ENCODE assay signal across 9 mouse cellular contexts in genomic region chr1:156781971-156782850, GRCm38 (mm10). TPM values are rescaled to one million over a fixed set of nuclear protein-coding genes. Genes with fewer than 3 reads are reported as not detected.
A peak's percentile ranks its signal among the peaks of the same experiment; 100 is the strongest.
DNase-seq lines count a peak whose midpoint lies in the region; ATAC-seq and TF ChIP-seq lines count a peak whose summit lies in the region.
"Had no signal": no experiment of that assay in that cellular context is flagged by ENCODE, and none has a peak within 500 bp of the region (broad histone marks: within the 10 kb centered on the region; RNA-seq: fewer than 3 reads in every experiment).

No protein-coding gene starts in this region.

- no peak for ATAC-seq in forebrain, embryonic 16.5 days
- peak; percentile 36; the same call in 1 of the 2 replicates for ATAC-seq in lung, embryonic 16.5 days (ENCODE audit: low read depth)
- ATAC-seq in lung, postnatal 0 days: no peak
- ATAC-seq in limb, embryonic 12.5 days (ENCODE audit: insufficient number of reproducible peaks, insufficient read depth, low FRiP score, low TSS enrichment, low read depth): no peak
- 0 out of 2 replicates have a peak, but pooled peaks have one; percentile 18 for ATAC-seq in stomach, postnatal 0 days (ENCODE audit: low FRiP score, low TSS enrichment)

- no peak overlapping the region for H3K9ac ChIP-seq in forebrain, embryonic 16.5 days (replicated peaks; ENCODE audit: low read depth, low read length)
- no peak overlapping the region for H3K9ac ChIP-seq in lung, embryonic 16.5 days (ENCODE audit: low read length)
- no peak overlapping the region for H3K9ac ChIP-seq in lung, postnatal 0 days (replicated peaks; ENCODE audit: low read depth)
- peak overlapping the region; percentile 34; the same call in 1 of the 2 replicates for H3K9ac ChIP-seq in limb, embryonic 12.5 days (replicated peaks)
- no peak overlapping the region for H3K9ac ChIP-seq in stomach, postnatal 0 days (ENCODE audit: low read length)
- H3K9ac ChIP-seq: liver, embryonic 14.5 days had no signal

- no peak overlapping the region for H3K4me2 ChIP-seq in forebrain, embryonic 16.5 days (ENCODE audit: low read length)
- no peak overlapping the region for H3K4me2 ChIP-seq in lung, embryonic 16.5 days (ENCODE audit: low read depth, low read length)
- no peak overlapping the region for H3K4me2 ChIP-seq in lung, postnatal 0 days (replicated peaks; ENCODE audit: low read depth, low read length)
- H3K4me2 ChIP-seq in limb, embryonic 12.5 days: no peak overlapping the region
- no peak overlapping the region; the same call in 1 of the 2 replicates for H3K4me2 ChIP-seq in stomach, postnatal 0 days (replicated peaks; ENCODE audit: low read depth)

- no peak for TF ChIP-seq EP300 in lung, postnatal 0 days (IDR thresholded peaks at IDR 0.05)
- TF ChIP-seq EP300 in stomach, postnatal 0 days (optimal IDR thresholded peaks at IDR 0.05): no peak

- H3K4me1 ChIP-seq in forebrain, embryonic 10.5 days: peaks cover 64% of the 10 kb centered on the region
- H3K4me1 ChIP-seq in forebrain, embryonic 16.5 days (replicated peaks; ENCODE audit: control insufficient read depth, insufficient read depth, low read length): peaks cover 29% of the 10 kb centered on the region
- peaks cover 11% of the 10 kb centered on the region for H3K4me1 ChIP-seq in lung, embryonic 16.5 days (replicated peaks; ENCODE audit: control insufficient read depth, insufficient read depth, low read length)
- no peaks in the 10 kb centered on the region for H3K4me1 ChIP-seq in lung, postnatal 0 days (ENCODE audit: insufficient read depth, low read depth, low read length)
- peaks cover 60% of the 10 kb centered on the region for H3K4me1 ChIP-seq in limb, embryonic 12.5 days (replicated peaks)
- H3K4me1 ChIP-seq in stomach, postnatal 0 days (replicated peaks; ENCODE audit: control insufficient read depth, insufficient read depth): no peaks in the 10 kb centered on the region

- no peaks in the 10 kb centered on the region for H3K36me3 ChIP-seq in forebrain, embryonic 10.5 days (replicated peaks)
- no peaks in the 10 kb centered on the region for H3K36me3 ChIP-seq in forebrain, embryonic 16.5 days (ENCODE audit: control insufficient read depth, insufficient read depth)
- no peaks in the 10 kb centered on the region for H3K36me3 ChIP-seq in lung, embryonic 16.5 days (ENCODE audit: control insufficient read depth, insufficient read depth, low read length)
- no peaks in the 10 kb centered on the region for H3K36me3 ChIP-seq in lung, postnatal 0 days (ENCODE audit: insufficient read depth, low read length)
- H3K36me3 ChIP-seq in limb, embryonic 12.5 days: no peaks in the 10 kb centered on the region
- no peaks in the 10 kb centered on the region for H3K36me3 ChIP-seq in stomach, postnatal 0 days (ENCODE audit: control insufficient read depth, insufficient read depth, low read length)

- no peak for DNase-seq in forebrain, embryonic 10.5 days (ENCODE audit: extremely low spot score, low spot score)
- no peak for DNase-seq in lung, postnatal 0 days (ENCODE audit: low spot score)
- DNase-seq in stomach, postnatal 0 days (ENCODE audit: low spot score): no peak
- DNase-seq in right cerebral cortex, adult 2 months (ENCODE audit: low spot score in 2 of 2): no peak
- DNase-seq in adrenal gland, postnatal 36 days: no peak

- no peak overlapping the region for H3K4me3 ChIP-seq in forebrain, embryonic 10.5 days
- H3K4me3 ChIP-seq in forebrain, embryonic 16.5 days (replicated peaks; ENCODE audit: low read length): no peak overlapping the region
- no peak overlapping the region for H3K4me3 ChIP-seq in lung, embryonic 16.5 days (ENCODE audit: low read length)
- H3K4me3 ChIP-seq in lung, postnatal 0 days (ENCODE audit: low read depth, low read length): no peak overlapping the region
- H3K4me3 ChIP-seq in limb, embryonic 12.5 days (replicated peaks): no peak overlapping the region
- H3K4me3 ChIP-seq in stomach, postnatal 0 days (ENCODE audit: low read depth, low read length): no peak overlapping the region

- H3K9me3 ChIP-seq in forebrain, embryonic 10.5 days: no peaks in the 10 kb centered on the region
- no peaks in the 10 kb centered on the region for H3K9me3 ChIP-seq in forebrain, embryonic 16.5 days (ENCODE audit: control insufficient read depth, low read length)
- H3K9me3 ChIP-seq in lung, embryonic 16.5 days (ENCODE audit: control insufficient read depth, low read length): no peaks in the 10 kb centered on the region
- H3K9me3 ChIP-seq in lung, postnatal 0 days (ENCODE audit: low read length): no peaks in the 10 kb centered on the region
- no peaks in the 10 kb centered on the region for H3K9me3 ChIP-seq in limb, embryonic 12.5 days
- no peaks in the 10 kb centered on the region for H3K9me3 ChIP-seq in stomach, postnatal 0 days (ENCODE audit: control insufficient read depth, low read length)

- peaks cover 84% of the 10 kb centered on the region for H3K27me3 ChIP-seq in forebrain, embryonic 10.5 days (ENCODE audit: poor library complexity, severe bottlenecking)
- H3K27me3 ChIP-seq in forebrain, embryonic 16.5 days (replicated peaks; ENCODE audit: control insufficient read depth, insufficient read depth, low read length): no peaks in the 10 kb centered on the region
- H3K27me3 ChIP-seq in lung, embryonic 16.5 days (ENCODE audit: control insufficient read depth, insufficient read depth, low read depth, low read length): no peaks in the 10 kb centered on the region
- no peaks in the 10 kb centered on the region for H3K27me3 ChIP-seq in lung, postnatal 0 days (replicated peaks; ENCODE audit: insufficient read depth, low read length)
- 0 out of 2 replicates have a peak, but pooled peaks cover 3% of the 10 kb centered on the region for H3K27me3 ChIP-seq in limb, embryonic 12.5 days
- no peaks in the 10 kb centered on the region for H3K27me3 ChIP-seq in stomach, postnatal 0 days (ENCODE audit: control insufficient read depth, insufficient read depth, low read length)

- TF ChIP-seq CTCF in lung, postnatal 0 days (IDR thresholded peaks at IDR 0.05): no peak
- no peak for TF ChIP-seq CTCF in stomach, postnatal 0 days (IDR thresholded peaks at IDR 0.05; ENCODE audit: low read depth)

- 31% methylated on average over 14 of the region's 14 CpGs for WGBS in forebrain, embryonic 10.5 days
- WGBS in forebrain, embryonic 16.5 days: 28% methylated on average over 14 of the region's 14 CpGs
- WGBS in lung, embryonic 16.5 days: 32% methylated on average over 14 of the region's 14 CpGs
- WGBS in lung, postnatal 0 days: 34% methylated on average over 14 of the region's 14 CpGs
- 21% methylated on average over 14 of the region's 14 CpGs for WGBS in limb, embryonic 12.5 days
- WGBS in stomach, postnatal 0 days: 29% methylated on average over 14 of the region's 14 CpGs

- H3K27ac ChIP-seq in forebrain, embryonic 10.5 days: peak overlapping the region; percentile 58
- no peak overlapping the region for H3K27ac ChIP-seq in forebrain, embryonic 16.5 days (ENCODE audit: low read length)
- no peak overlapping the region for H3K27ac ChIP-seq in lung, embryonic 16.5 days (ENCODE audit: low read length)
- H3K27ac ChIP-seq in lung, postnatal 0 days (ENCODE audit: low read length): no peak overlapping the region
- peak overlapping the region; percentile 92 for H3K27ac ChIP-seq in limb, embryonic 12.5 days
- peak overlapping the region; percentile 72 for H3K27ac ChIP-seq in stomach, postnatal 0 days (replicated peaks)
- H3K27ac ChIP-seq: liver, embryonic 14.5 days had no signal

RNA-seq across cellular contexts. Expression of gene Angptl1, which starts 56.2 kb away (rescaled TPM):
- polyA plus RNA-seq in forebrain, embryonic 10.5 days (2016; fragmentation: Nextera tagmentation; extraction: Ambion mirVana): 1.7 and 2.2 TPM in 2 replicates
- 0.87 and 1.5 TPM in 2 replicates for polyA plus RNA-seq in forebrain, embryonic 16.5 days (2015; fragmentation: Nextera tagmentation; extraction: Ambion mirVana)
- 3.5 and 4.1 TPM in 2 replicates for polyA plus RNA-seq in lung, embryonic 16.5 days (2015; fragmentation: Nextera tagmentation; extraction: Ambion mirVana)
- 0.68 and 0.85 TPM in 2 replicates for polyA plus RNA-seq in lung, postnatal 0 days (2015; fragmentation: Nextera tagmentation; extraction: Ambion mirVana)
- 12.8 and 14.0 TPM in 2 replicates for polyA plus RNA-seq in limb, embryonic 12.5 days (2016; fragmentation: Nextera tagmentation; extraction: Ambion mirVana)
- 7.6 and 8.0 TPM in 2 replicates for polyA plus RNA-seq in stomach, postnatal 0 days (2015; fragmentation: Nextera tagmentation; extraction: Ambion mirVana)
- 1 to 10 TPM; 3.2 to 8.3 TPM for total RNA-seq in adrenal gland, postnatal 36 days (2021)

Comparison
In these comparisons a context has a peak if more than half of its experiments do, and no peak if none do; other contexts are left out.
1. H3K27ac ChIP-seq: peak in forebrain, embryonic 10.5 days (single experiment), limb, embryonic 12.5 days (single experiment) and stomach, postnatal 0 days (single experiment); none in forebrain, embryonic 16.5 days (single experiment), lung, embryonic 16.5 days (single experiment) and lung, postnatal 0 days (single experiment).
2. ATAC-seq: peak in lung, embryonic 16.5 days (single experiment) and stomach, postnatal 0 days (single experiment); none in forebrain, embryonic 16.5 days (single experiment), lung, postnatal 0 days (single experiment) and limb, embryonic 12.5 days (single experiment).